Mouse (Mus musculus): Measurements from ENCODE around the gene Oas3. TPM values are rescaled to one million over a fixed set of nuclear protein-coding genes. Genes with fewer than 3 reads are reported as not detected.

Oas3 gene
- polyA plus RNA-seq, 2 experiments = 0.23 to 0.31 TPM

- no peak for DNase-seq (ENCODE audit: low read depth in 3 of 3, low spot score in 3 of 3)
- TF ChIP-seq EP300 (IDR thresholded peaks at IDR 0.05; ENCODE audit: low read depth) (no peak), CTCF (IDR thresholded peaks at IDR 0.05; ENCODE audit: low read depth) (peak; percentile 71)
- 9% methylated on average over 5 of the region's 5 CpGs for WGBS (ENCODE audit: insufficient replicate concordance)
These were observed 31.0 kb downstream of the Oas3 start for GRCm38 (mm10) chr5:120746451-120746850.

GRCm38 (mm10) chr5:120742125-120742524, 35.3 kb downstream of the Oas3 start:
- DNase-seq (ENCODE audit: low read depth in 3 of 3, low spot score in 3 of 3) (no peak), ATAC-seq (ENCODE audit: insufficient read depth) (no peak)
- no peak overlapping the region for H3K27ac ChIP-seq
- TF ChIP-seq EP300 (IDR thresholded peaks at IDR 0.05; ENCODE audit: low read depth) (no peak), CTCF (IDR thresholded peaks at IDR 0.05; ENCODE audit: low read depth) (peak; percentile 76)
- no peaks in the 10 kb centered on the region for H3K4me1 ChIP-seq (replicated peaks; ENCODE audit: control insufficient read depth in 2 of 2, insufficient read depth in 2 of 2, low read length in 1 of 2)
- H3K9ac ChIP-seq (replicated peaks) = no peak overlapping the region
- no peak overlapping the region for H3K4me3 ChIP-seq (ENCODE audit: insufficient read depth in 1 of 2, low read depth in 2 of 2, low read length in 2 of 2)
- no peaks in the 10 kb centered on the region for H3K9me3 ChIP-seq (ENCODE audit: control insufficient read depth, low read length)
- H3K27me3 ChIP-seq (ENCODE audit: control insufficient read depth, insufficient read depth, low read length) = no peaks in the 10 kb centered on the region
- no peaks in the 10 kb centered on the region for H3K36me3 ChIP-seq (replicated peaks; ENCODE audit: control insufficient read depth, insufficient read depth, low read depth)
- WGBS (ENCODE audit: insufficient replicate concordance) = 23% methylated on average over 4 of the region's 4 CpGs
- H3K4me2 ChIP-seq (ENCODE audit: low read depth) = no peak overlapping the region

More at GRCm38 (mm10) chr5:120746451-120746850, 31.0 kb downstream of the Oas3 start:
- no peak overlapping the region for H3K4me2 ChIP-seq (ENCODE audit: low read depth)
- H3K9me3 ChIP-seq (ENCODE audit: control insufficient read depth, low read length) = no peaks in the 10 kb centered on the region
- H3K27ac ChIP-seq = no peak overlapping the region
- ATAC-seq (ENCODE audit: insufficient read depth) = no peak
- no peaks in the 10 kb centered on the region for H3K27me3 ChIP-seq (ENCODE audit: control insufficient read depth, insufficient read depth, low read length)
- no peaks in the 10 kb centered on the region for H3K36me3 ChIP-seq (replicated peaks; ENCODE audit: control insufficient read depth, insufficient read depth, low read depth)
- H3K4me1 ChIP-seq (replicated peaks; ENCODE audit: control insufficient read depth in 2 of 2, insufficient read depth in 2 of 2, low read length in 1 of 2) = no peaks in the 10 kb centered on the region
- H3K9ac ChIP-seq (replicated peaks) = no peak overlapping the region
- no peak overlapping the region for H3K4me3 ChIP-seq (ENCODE audit: insufficient read depth in 1 of 2, low read depth in 2 of 2, low read length in 2 of 2)

GRCm38 (mm10) chr5:120734380-120734990, 43.0 kb downstream of the Oas3 start:
- no peak for ATAC-seq (ENCODE audit: insufficient read depth)
- no peaks in the 10 kb centered on the region for H3K9me3 ChIP-seq (ENCODE audit: control insufficient read depth, low read length)

GRCm38 (mm10) chr5:120733696-120734095, 43.8 kb downstream of the Oas3 start:
- no peaks in the 10 kb centered on the region for H3K9me3 ChIP-seq (ENCODE audit: control insufficient read depth, low read length)
- H3K9ac ChIP-seq (replicated peaks) = no peak overlapping the region
- DNase-seq (ENCODE audit: low read depth in 3 of 3, low spot score in 3 of 3) = no peak
- no peak overlapping the region for H3K27ac ChIP-seq
- no peak overlapping the region for H3K4me2 ChIP-seq (ENCODE audit: low read depth)
- H3K36me3 ChIP-seq (replicated peaks; ENCODE audit: control insufficient read depth, insufficient read depth, low read depth) = no peaks in the 10 kb centered on the region
- no peak for ATAC-seq (ENCODE audit: insufficient read depth)
- no peak for TF ChIP-seq EP300 (IDR thresholded peaks at IDR 0.05; ENCODE audit: low read depth)
- TF ChIP-seq CTCF (IDR thresholded peaks at IDR 0.05; ENCODE audit: low read depth) = no peak
- WGBS (ENCODE audit: insufficient replicate concordance) = 84% methylated on average over 3 of the region's 3 CpGs
- H3K4me1 ChIP-seq (replicated peaks; ENCODE audit: control insufficient read depth in 2 of 2, insufficient read depth in 2 of 2, low read length in 1 of 2) = no peaks in the 10 kb centered on the region
- no peak overlapping the region for H3K4me3 ChIP-seq (ENCODE audit: insufficient read depth in 1 of 2, low read depth in 2 of 2, low read length in 2 of 2)
- no peaks in the 10 kb centered on the region for H3K27me3 ChIP-seq (ENCODE audit: control insufficient read depth, insufficient read depth, low read length)

More at GRCm38 (mm10) chr5:120734380-120734990, 43.0 kb downstream of the Oas3 start:
- TF ChIP-seq EP300 (IDR thresholded peaks at IDR 0.05; ENCODE audit: low read depth) = no peak
- no peak for TF ChIP-seq CTCF (IDR thresholded peaks at IDR 0.05; ENCODE audit: low read depth)
- no peaks in the 10 kb centered on the region for H3K4me1 ChIP-seq (replicated peaks; ENCODE audit: control insufficient read depth in 2 of 2, insufficient read depth in 2 of 2, low read length in 1 of 2)
- H3K9ac ChIP-seq (replicated peaks) = no peak overlapping the region
- WGBS (ENCODE audit: insufficient replicate concordance) = 56% methylated on average over 14 of the region's 14 CpGs
- H3K27me3 ChIP-seq (ENCODE audit: control insufficient read depth, insufficient read depth, low read length) = no peaks in the 10 kb centered on the region
- no peak overlapping the region for H3K4me3 ChIP-seq (ENCODE audit: insufficient read depth in 1 of 2, low read depth in 2 of 2, low read length in 2 of 2)
- H3K36me3 ChIP-seq (replicated peaks; ENCODE audit: control insufficient read depth, insufficient read depth, low read depth) = no peaks in the 10 kb centered on the region
- no peak for DNase-seq (ENCODE audit: low read depth in 3 of 3, low spot score in 3 of 3)
- H3K27ac ChIP-seq = no peak overlapping the region
- no peak overlapping the region for H3K4me2 ChIP-seq (ENCODE audit: low read depth)

- Histone ChIP-seq H3K4me3 (ENCODE audit: insufficient read depth in 1 of 2, low read depth in 2 of 2, low read length in 2 of 2) (no peak overlapping the region), H3K9me3 (ENCODE audit: control insufficient read depth, low read length) (no peaks in the 10 kb centered on the region), H3K4me1 (replicated peaks; ENCODE audit: control insufficient read depth in 2 of 2, insufficient read depth in 2 of 2, low read length in 1 of 2) (no peaks in the 10 kb centered on the region), H3K36me3 (replicated peaks; ENCODE audit: control insufficient read depth, insufficient read depth, low read depth) (no peaks in the 10 kb centered on the region), H3K27me3 (ENCODE audit: control insufficient read depth, insufficient read depth, low read length) (no peaks in the 10 kb centered on the region), H3K9ac (replicated peaks) (no peak overlapping the region), H3K4me2 (ENCODE audit: low read depth) (no peak overlapping the region), H3K27ac (no peak overlapping the region)
- ATAC-seq (ENCODE audit: insufficient read depth) (no peak), DNase-seq (ENCODE audit: low read depth in 3 of 3, low spot score in 3 of 3) (no peak)
- no peak for TF ChIP-seq CTCF (IDR thresholded peaks at IDR 0.05; ENCODE audit: low read depth)
- 73% methylated on average over 1 of the region's 1 CpGs for WGBS (ENCODE audit: insufficient replicate concordance)
These were observed 44.7 kb downstream of the Oas3 start for GRCm38 (mm10) chr5:120732740-120733139.
